Mouse (Mus musculus): Measurements from ENCODE around the gene Emilin2.

Gene Emilin2

GRCm38 (mm10) chr17:71299879-71300278 is 11.9 kb downstream of the Emilin2 start:
- no peak for DNase-seq

- no peak for DNase-seq
These were observed 17.2 kb downstream of the Emilin2 start for GRCm38 (mm10) chr17:71294570-71294969.

GRCm38 (mm10) chr17:71292897-71293296 is 18.9 kb downstream of the Emilin2 start:
- no peak for DNase-seq

- no peak for DNase-seq
These were observed 19.8 kb downstream of the Emilin2 start for GRCm38 (mm10) chr17:71291897-71292420.

GRCm38 (mm10) chr17:71290486-71291410 is 21.0 kb downstream of the Emilin2 start:
- DNase-seq, result no peak

GRCm38 (mm10) chr17:71289572-71290176 is 22.1 kb downstream of the Emilin2 start:
- DNase-seq, result no peak

GRCm38 (mm10) chr17:71288808-71289548 is 22.8 kb downstream of the Emilin2 start:
- no peak for DNase-seq

- no peak for DNase-seq
These were observed 23.5 kb downstream of the Emilin2 start for GRCm38 (mm10) chr17:71288145-71288758.

GRCm38 (mm10) chr17:71287586-71287985 is 24.2 kb downstream of the Emilin2 start:
- DNase-seq, result no peak

GRCm38 (mm10) chr17:71285929-71286328 is 25.8 kb downstream of the Emilin2 start:
- DNase-seq, result no peak

GRCm38 (mm10) chr17:71284890-71285289 is 26.9 kb downstream of the Emilin2 start:
- DNase-seq, result no peak

GRCm38 (mm10) chr17:71283237-71283636 is 28.5 kb downstream of the Emilin2 start:
- DNase-seq, result no peak

- DNase-seq, result no peak
These were observed 29.1 kb downstream of the Emilin2 start for GRCm38 (mm10) chr17:71282716-71283115.

- no peak for DNase-seq
These were observed 33.9 kb downstream of the Emilin2 start for GRCm38 (mm10) chr17:71277701-71278491.

GRCm38 (mm10) chr17:71276771-71277170 is 35.0 kb downstream of the Emilin2 start:
- no peak for DNase-seq

- no peak for DNase-seq
These were observed 37.9 kb downstream of the Emilin2 start for GRCm38 (mm10) chr17:71273901-71274300.

GRCm38 (mm10) chr17:71268599-71268998 is 43.2 kb downstream of the Emilin2 start:
- DNase-seq, result no peak

- DNase-seq, result no peak
These were observed 43.6 kb downstream of the Emilin2 start for GRCm38 (mm10) chr17:71268152-71268551.

- no peak for DNase-seq
These were observed 44.4 kb downstream of the Emilin2 start for GRCm38 (mm10) chr17:71267374-71267773.

- DNase-seq, result no peak
These were observed 46.3 kb downstream of the Emilin2 start for GRCm38 (mm10) chr17:71265336-71266051.

GRCm38 (mm10) chr17:71264739-71265138 is 47.0 kb downstream of the Emilin2 start:
- no peak for DNase-seq
